Mouse (Mus musculus) mature B cell (primary cell): ENCODE data around the gene Ccm2.

Source experiments
- in situ Hi-C: fragments of 300-500 bp; cut with MboI; formaldehyde crosslinking; loops from 2 replicates; pipeline ENCODE4 v1.14.3; 2019

Ccm2 gene

DNA sequence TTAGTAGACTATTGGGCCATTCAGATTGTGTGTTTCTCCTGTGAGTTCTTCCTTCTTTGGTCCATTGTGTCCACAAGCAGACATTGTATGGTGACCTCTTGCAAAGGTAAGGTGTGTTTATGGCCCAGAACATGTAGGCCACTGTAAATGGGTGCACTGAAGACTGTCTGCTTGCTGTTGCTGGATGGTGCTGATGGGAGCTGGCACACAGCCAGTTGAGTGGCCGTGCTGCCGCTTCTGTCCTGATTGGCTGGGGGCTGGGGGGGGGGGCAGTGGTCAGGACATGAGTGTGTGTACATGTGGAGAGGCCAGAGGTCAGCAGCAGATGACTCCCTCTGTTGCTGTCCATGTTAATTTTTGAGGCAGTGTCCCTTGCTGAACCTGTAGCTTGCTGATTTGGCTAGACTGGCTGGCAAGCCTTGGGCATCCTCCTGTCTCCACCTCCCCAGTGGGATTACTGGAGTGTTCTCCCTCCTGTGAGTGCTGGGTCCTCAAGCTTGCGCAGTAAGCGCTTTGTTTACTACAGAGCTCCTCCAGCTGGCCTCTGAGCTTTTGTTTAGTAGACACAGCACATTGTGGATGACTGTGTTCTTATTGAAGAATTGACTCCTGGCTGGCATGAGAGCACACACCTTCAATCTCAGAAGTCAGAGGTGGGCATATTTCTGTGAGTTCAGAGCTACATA, 33.5 kb downstream of the Ccm2 start:
- in situ Hi-C loops, result no loop called here

DNA sequence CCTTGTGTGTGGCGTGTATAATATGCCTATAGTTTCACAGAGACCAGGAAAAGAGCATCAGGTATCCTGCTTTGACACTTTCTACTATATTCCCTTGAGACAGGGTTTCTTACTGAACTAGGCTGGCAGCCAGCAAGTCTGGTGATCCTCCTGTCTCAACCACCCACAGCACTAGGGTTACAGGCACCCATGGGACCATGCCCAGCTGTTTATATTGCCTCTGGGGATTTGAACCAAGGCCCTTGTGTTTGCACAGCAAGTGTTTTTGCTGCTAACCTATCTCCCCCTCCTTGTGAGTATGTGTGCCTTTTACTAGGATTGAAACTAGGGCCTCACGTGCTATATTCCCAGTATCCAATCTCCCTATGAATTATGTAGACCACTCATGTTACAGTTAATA, 34.9 kb downstream of the Ccm2 start:
- in situ Hi-C loops, result no loop called here

GRCm38 (mm10) chr11:6585748-6586147, 39.1 kb downstream of the Ccm2 start:
- in situ Hi-C loops, result no loop called here

GRCm38 (mm10) chr11:6586660-6587059, 40.0 kb downstream of the Ccm2 start:
- in situ Hi-C loops, result no loop called here

DNA sequence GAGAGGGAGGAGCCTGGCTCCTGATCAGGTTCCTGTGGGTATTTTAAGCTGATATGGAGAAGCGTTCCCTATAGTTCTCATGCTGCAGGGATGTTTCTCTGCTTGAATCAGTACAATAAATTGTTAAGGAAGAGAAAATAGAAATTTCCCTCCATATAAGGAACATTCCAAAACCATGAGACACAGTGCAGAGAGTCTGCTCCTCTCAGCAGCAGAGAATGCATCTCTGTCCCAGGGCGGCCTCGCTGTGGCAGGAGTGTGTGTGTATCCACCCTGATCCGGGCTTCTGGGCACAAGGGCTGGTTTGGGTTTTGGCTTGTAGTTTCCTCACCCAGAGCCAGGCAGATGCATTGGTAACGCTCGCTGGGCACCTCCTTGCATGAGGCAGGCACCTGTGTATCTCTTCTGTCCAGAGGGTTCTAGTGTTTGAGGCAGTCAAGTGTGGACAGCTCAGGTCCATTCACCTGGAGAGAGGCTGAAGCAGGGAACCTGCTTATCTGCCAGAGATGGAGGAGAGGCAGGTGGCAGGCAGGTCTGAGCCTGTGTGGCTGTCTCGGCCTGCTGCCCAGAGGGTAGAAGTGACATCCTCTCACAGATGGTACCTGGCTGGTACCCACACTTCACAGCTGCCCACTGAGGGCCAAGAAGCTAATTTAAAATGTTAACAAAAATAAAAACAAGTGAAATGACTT, 40.7 kb downstream of the Ccm2 start:
- in situ Hi-C loops, result no loop called here

GRCm38 (mm10) chr11:6588295-6588694, 41.6 kb downstream of the Ccm2 start:
- in situ Hi-C loops, result no loop called here

DNA sequence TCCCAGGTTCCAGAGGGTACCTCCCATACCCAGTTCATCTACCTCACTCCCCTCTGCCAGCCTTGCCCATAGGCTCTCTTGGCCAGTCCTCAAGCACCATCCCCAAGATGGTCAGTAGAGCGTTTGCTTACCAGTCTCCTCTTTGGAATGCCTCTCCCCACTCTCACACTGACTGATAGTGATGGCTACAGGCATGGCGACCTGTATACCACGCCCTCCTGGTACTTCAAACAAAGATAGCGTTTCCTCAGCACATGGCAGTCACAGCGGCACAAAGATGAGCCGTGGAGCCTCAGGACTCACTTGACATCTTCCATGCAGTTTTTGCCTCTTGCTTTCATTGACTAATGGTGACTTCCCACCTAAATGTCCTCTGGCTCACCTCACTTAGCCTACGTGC, 43.2 kb downstream of the Ccm2 start:
- in situ Hi-C loops, result no loop called here

GRCm38 (mm10) chr11:6590933-6591675, 44.4 kb downstream of the Ccm2 start:
- in situ Hi-C loops, result no loop called here

DNA sequence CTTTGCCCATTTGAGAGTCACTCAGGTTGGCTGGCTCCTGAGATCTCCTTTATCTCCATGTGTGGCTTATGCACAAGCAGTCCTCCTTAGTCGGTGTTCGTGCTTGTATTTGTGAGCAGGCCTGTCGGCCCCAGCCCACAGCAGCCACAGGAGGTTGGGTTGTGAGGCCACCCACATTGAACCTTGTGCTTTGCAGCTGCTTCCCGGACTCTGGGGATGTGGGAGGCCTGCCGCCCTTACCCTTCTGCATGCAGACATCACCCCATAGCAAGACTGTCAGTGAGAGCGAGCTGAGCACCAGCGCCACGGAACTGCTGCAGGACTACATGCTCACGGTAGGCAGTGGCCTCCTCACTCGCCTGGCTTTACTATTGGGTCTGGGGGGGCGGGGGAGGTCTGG, 46.7 kb downstream of the Ccm2 start:
- in situ Hi-C loops, result no loop called here

DNA sequence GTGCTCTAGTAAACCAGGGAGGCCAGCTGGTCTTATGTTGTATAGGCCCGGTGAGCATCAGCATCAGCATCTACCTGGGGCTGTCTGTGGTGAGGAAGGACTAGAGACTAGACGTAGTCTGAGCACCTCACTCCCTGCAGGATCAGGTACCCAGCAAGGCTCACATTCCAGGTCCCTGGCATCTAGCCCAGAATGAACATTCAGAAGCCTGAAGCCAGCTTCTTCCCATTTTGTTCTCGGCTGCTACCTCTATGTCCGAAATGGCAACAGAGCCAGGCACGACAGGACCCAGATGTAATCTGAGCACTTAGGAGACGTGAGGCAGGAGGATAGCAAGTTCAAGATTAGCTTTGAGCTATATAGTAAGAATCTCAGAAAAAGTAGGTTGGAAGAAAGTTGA, 48.2 kb downstream of the Ccm2 start:
- in situ Hi-C loops, result no loop called here

DNA sequence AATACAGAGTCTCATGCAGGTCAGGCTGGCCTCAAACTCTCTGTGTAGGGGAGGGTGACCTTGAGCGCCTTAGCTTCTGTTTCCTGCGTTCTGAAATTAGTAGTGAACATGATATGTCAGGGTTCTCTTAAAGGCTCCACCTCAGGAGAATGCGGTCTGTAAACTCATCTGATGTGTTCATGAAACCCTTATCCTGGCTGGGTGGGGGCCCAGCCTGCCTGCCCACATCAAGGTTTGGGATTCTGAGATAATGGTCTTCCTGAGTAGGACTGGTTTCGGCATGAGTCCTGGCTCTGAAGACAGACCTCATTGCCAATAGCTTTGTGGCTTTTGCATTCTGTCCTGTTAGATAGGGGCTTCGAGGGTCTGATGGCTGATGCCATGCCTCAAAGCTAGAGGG, 48.7 kb downstream of the Ccm2 start:
- in situ Hi-C loops, result no loop called here

- in situ Hi-C loops, result no loop called here
Observed at GRCm38 (mm10) chr11:6596205-6596604, 49.5 kb downstream of the Ccm2 start.

DNA sequence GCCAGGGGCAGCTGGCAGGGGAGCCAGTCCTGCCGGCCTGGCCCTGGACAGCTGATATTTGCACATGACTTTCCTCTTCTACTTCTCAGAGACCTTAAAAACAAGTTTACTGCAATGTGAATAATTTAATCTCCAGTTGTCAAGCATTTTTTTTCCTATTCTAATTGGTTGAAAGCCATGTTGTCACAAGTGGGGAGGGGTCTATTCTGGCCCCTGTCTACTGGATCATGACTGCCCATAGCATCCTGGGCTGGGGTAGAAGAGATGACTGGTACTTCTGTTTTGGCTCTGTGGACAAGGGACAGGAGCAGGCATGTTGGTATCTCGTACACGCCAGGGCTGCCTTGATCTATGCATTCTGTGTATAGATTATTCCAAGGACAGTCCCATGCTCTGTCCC, 49.9 kb downstream of the Ccm2 start:
- in situ Hi-C loops, result no loop called here

DNA sequence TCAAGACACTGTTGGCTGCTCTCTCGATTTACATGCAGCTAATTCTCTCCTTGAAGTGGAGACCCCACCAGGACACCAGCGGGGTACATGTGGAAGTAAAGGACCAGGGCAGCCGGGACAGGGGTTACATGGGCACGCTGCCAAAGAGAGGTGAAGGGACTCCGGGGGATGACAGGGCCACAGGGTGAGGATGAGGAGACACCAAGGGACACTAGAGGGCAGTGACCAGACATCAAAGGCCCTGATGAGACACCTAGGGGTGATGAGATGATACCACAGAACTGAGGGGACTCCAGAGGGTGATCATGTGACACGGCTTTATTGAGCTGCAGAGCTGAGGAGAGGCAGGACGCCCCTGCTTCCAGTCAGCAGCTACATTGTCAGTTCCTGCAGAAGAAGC, 50.8 kb downstream of the Ccm2 start:
- in situ Hi-C loops, result no loop called here

DNA sequence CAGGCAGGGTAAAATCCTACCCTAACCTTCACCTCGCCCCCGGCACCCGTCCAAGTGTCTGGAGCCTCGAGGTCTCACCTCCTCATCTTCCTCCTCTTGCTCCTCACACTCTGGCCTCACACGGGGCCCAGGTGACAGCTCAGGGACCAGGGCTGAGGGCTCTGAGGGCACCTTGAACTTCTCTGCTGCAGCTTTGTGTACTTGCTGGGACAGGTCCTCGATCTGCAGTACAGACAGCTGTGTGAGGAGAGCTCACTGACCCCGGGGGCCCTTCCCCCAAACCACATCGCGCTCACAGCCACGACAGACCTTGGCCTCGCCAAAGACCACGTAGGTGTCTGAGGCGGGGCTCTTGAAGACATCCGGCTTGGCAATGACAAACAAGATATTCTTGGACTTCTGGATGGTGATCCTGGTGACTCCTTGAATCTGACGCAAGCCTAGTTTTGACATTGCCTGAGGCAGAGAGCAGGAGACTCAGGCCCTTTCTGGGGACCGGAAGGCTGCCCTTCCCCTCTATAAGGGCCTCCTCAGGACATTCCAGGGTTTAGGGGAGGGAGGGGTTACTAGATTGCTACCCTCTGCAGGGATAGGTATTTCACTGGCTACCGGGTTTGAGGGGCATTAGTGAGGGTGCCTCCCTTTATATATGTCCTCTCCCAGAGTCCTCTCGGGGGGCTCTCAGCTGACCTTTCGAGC, 51.7 kb downstream of the Ccm2 start:
- in situ Hi-C loops, result no loop called here

DNA sequence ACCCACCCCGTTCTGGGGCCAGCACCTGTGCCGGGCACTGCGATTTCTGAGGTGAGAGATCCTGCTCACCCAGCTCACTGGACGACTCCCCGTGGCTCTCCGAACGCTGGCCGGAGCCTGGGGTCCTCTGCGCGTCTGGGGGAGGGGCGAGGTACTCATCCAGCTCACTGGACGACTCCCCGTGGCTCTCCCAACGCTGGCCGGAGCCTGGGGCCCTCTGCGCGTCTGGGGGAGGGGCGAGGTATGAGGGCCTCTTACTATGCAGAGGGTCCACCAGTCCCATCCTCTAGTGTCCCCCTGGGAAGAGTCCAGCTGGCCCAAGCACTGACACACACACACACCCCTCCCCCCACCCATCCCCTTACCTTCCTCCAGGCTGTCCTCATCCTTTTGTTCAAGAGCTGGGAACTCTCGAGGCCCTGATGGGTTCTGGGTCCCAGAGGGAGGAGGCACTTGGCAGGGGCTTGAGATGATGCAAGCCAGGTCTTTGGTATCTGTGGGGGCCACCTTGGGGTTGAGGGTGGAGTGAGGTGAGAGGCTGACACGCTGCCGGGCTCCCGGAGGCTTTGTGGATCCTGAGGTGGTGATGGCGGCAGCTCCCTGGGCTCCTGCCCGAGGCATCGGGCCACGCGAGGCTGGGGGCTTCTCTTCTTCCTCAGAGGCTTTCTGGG, 52.5 kb downstream of the Ccm2 start:
- in situ Hi-C loops, result no loop called here

GRCm38 (mm10) chr11:6599831-6600230, 53.1 kb downstream of the Ccm2 start:
- in situ Hi-C loops, result no loop called here

- in situ Hi-C loops, result no loop called here
Observed at GRCm38 (mm10) chr11:6600284-6600944, 53.7 kb downstream of the Ccm2 start.

DNA sequence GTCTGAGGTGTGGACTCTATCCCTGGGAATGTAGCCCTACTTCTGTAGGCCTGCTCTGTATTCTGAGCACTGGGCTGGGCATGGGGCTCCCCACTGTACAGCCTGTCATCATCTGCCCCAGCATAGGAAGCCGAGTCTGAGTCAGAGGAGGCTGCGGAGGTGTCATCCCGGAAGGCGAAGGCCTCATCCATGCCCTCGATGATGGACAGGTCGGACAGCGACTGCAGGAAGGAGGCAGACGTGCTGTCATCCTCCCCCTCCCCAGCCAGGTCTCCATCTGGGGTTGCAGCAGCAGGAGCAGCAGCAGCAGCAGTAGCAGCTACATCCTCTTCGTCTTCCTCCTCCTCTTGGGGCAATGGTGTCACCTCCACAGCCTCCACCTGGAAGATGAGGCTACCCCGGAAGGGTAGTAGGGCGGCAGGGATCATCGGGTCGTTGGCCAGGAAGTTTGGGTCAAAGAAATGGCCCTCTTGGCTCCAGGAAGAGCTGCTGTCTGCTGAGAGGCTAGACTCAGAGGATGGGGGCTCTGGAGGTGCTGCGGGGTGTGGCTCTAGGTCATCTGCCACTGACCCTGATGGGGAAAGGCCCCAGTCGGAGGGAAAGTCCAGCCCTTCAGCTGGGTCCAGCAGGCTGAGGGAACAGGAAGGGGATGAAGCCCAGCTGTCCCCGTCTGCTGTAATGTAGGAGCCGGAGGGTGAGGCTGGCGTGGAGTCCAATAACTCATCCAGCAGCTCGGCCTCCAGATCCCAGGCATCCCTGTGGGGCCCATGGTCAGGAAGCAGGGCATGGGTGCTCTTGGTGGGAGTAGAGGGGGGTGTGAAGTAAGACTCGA, 55.2 kb downstream of the Ccm2 start:
- in situ Hi-C loops, result no loop called here

- in situ Hi-C loops, result no loop called here
Observed at GRCm38 (mm10) chr11:6602662-6603061, 56.0 kb downstream of the Ccm2 start.
